Mouse (Mus musculus) c-Kit-positive CD71-positive TER-119-positive erythroid progenitor cells, embryonic 14.5 days (primary cell): Measurements from ENCODE around the gene Nceh1.

Experiments used
- DNase-seq: peaks from one replicate; pipeline ENCODE4 v3.0.0-alpha.2; 2013; ENCODE audit warnings: low spot score

The Nceh1 gene

DNA sequence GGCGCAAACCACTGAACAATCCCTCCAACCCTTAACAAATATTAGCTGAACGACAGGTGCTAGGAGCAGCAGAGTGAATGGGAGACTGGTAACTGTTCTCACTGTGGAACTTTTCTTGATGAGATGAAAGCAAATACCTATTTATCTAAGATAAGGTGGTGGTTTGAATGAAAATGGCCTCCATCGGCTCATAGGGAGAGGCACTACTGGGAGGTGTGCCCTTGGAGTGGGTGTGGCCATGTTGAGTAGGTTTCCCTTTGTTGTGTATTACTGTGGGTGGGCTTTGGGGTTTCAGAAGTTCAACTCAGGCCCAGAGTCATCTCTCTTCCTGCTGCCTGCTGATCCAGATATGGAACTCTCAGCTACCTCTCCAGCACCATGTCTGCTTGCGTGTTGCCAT lies 8.1 kb downstream of the Nceh1 start:
- DNase-seq = no peak

GRCm38 (mm10) chr3:27191856-27192255 lies 9.1 kb downstream of the Nceh1 start:
- no peak for DNase-seq

DNA sequence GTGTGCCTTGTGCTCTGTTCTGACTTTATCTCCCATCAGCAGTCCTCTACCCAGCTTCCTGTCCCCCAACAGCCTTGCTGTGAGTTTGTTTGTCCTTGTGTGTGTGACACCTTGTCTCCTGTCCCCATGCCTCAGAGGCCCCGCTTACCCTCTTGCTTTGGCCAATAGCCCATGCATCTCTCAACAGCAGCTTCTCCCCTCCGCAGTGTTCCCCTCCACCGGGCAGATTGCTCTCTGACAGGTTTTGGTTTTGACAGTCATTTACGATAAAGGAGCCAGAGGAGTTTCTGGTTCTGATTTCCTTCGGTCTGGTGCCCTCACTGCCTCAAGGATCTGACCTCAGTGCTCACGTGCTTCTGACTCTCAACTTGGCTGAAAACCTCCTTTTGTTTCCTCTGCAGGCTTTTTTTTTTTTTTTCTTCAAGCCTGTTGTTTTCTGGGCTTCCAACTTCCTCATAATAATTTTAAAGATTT lies 11.1 kb downstream of the Nceh1 start:
- peak; percentile 1 for DNase-seq

DNA sequence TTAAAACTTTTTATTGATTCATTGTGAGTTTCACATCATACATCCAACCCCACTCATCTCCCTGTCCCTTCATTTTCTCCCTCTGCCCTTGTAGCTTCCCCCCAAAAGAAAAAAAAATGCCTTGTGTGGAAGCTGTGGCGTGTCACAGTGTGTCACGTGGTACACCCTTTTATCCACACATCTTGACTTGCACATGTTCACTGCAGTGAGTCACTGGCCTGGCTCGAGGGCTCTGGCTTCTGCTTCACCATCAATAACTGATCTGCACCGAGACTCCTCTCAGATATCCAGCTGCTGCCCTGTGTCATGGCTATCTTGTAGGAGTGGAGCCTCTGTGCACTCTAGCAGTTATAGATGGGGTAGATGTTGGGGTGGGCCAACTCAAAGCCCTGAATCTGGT lies 12.4 kb downstream of the Nceh1 start:
- DNase-seq = peak; percentile 7

DNA sequence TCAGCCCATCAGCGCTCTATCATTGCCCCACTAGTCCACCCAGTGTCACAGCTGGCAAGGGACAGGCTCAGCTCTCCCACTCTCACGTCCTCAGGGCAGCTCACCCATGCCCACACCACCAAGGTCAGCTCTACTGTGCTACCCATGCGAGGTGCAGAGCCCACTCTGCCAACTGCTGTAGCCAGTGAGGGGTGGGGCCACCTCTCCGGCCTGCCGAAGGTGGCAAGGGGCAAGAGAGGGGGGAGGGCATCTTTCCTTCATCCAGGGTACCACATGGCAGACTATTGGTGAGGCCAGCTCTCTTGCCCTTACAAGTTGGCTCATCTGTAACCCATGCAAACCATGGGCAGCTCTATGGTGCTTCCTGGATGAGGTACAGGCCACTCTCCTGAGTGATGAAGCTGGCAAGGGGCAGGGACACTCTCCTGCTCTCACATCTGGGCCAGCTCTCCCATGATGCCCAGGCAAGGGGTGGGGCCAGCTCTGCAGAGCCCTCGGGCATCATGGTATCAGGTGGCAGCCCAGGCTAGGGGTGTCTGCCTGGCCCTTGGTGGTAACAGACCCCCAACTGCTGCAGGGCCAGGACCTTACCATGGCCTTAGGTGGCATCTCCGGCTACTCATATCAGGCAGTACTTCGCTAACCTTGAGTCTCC lies 12.9 kb downstream of the Nceh1 start:
- DNase-seq = no peak

- no peak for DNase-seq
Observed at GRCm38 (mm10) chr3:27196529-27196928, 13.8 kb downstream of the Nceh1 start.

DNA sequence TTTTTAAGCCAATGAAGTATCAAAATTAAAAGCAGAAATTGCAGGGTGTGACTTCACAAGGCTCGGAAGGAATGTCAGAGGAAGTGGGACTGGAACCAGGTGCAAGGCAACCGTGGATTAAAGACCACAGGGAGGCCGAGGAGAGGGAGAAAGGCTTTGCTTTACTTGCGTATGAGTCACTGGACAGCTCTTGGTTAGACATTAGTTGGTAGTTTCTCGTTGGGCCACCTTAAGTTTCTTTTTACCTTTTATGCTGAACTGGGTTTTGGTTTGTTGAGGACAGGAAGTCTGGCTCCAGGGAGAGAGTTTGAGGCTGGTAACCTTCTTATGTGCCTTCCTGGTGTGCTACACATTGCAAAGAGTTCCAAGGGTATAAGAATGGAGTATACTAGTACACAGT lies 15.1 kb downstream of the Nceh1 start:
- no peak for DNase-seq

GRCm38 (mm10) chr3:27199120-27199519 lies 16.4 kb downstream of the Nceh1 start:
- DNase-seq = no peak

DNA sequence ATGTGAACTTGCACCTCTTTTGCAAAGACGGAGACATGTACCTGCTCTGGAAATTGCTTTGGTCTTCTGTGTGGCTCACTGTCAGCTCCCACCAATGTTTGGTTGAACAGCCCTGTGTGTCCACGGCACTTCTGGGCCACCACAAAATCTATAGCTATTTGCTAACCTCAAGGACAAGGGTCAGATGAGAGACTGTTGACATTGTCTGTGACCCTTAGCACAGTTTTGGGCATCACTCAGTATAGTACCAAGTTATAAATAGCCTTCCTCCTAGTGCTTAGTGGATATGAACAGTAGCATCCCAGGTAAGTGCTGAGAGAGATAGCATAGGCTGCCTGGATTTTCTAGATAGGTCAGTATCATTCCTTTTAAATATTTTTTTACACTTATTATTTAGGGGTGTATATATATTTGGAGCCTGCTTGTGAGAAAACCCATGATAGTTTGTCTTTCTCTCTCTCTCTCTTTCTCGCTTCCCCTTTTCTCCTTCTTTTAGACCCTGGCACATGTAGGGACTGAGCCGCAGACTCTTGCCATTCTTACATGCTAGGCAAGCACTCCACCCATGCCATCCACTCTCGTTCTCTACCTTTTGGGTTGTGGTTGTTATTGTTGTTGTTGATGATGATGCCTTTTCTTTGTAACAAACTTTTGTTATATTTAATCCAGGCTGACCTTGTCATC lies 19.1 kb downstream of the Nceh1 start:
- no peak for DNase-seq

- DNase-seq = no peak
Observed at GRCm38 (mm10) chr3:27205068-27205467, 22.3 kb downstream of the Nceh1 start.

DNA sequence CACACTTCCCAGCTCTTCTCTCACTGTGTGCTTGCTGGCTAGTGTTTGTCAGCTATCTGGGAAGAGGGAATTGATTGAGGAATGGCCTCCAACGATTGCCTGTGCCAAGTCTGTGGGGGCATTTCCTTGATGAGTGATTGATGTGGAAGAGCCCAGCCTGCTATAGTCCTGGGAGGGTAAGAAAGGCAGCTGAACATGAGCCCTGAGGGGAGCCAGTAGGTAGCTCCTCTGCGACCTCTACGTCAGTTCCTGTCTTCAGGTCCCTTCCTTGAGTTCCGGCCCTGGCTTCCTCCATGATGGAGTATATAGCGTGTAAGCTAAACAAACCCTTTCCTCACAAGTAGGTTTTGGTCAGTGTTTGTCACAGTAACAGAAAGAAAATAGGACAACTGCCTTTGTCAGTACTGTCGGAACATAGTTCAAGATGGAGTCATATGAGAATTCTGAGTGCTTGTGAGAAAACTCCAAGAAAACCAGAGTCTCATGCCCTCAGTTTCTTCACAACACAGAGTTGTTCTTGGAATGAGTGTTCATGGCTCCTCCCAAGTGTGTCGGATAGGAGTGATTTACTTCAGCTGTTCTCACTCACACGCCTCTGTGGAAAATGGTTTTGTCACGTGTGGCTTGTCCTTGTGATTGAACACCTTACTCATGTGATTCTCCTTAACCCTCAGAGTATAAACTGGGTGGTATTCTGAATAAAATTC lies 22.9 kb downstream of the Nceh1 start:
- DNase-seq = no peak

- DNase-seq = no peak
Observed at GRCm38 (mm10) chr3:27206221-27206560, 23.4 kb downstream of the Nceh1 start.

DNA sequence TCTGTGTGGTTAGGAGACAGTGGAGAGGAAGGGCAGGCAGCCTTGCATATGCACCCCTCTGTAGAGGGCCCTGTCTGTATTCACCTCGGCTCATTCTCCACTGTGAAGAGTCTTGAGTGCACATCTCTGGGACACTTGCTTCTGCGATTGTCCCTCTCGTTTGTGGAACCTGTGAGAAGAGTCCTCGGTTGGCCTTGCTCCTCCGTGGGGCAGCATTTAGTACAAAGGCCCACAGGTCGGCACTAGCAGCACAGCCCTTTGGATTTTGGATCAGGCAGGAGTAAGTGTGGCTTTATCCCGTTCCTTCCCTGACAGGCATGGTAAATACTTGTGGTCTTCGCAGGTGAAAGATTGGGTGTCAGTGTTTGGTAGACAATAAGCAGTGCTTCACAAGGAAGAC lies 23.8 kb downstream of the Nceh1 start:
- no peak for DNase-seq

DNA sequence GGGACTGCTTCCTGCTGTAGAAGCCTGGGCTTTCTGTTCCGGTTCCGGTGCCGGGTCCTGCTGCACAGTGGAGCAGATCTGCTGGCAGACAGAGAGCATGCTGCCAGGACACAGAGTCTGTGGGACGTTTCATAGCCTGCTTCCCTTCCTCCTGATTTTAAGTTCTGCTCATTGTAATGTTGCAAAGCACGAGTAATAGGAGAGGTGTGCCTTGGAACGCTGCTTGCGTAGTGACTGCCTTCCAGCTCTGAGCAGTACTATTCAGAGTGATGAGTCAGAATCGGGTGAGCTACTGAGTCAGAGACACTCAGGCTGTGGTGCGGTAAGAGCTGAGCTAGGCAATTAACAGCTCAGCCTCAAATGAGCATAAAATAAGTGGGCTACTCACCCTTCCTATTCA lies 26.9 kb downstream of the Nceh1 start:
- no peak for DNase-seq

GRCm38 (mm10) chr3:27210271-27210670 lies 27.5 kb downstream of the Nceh1 start:
- DNase-seq = no peak

- DNase-seq = no peak
Observed at GRCm38 (mm10) chr3:27214016-27214816, 31.5 kb downstream of the Nceh1 start.

DNA sequence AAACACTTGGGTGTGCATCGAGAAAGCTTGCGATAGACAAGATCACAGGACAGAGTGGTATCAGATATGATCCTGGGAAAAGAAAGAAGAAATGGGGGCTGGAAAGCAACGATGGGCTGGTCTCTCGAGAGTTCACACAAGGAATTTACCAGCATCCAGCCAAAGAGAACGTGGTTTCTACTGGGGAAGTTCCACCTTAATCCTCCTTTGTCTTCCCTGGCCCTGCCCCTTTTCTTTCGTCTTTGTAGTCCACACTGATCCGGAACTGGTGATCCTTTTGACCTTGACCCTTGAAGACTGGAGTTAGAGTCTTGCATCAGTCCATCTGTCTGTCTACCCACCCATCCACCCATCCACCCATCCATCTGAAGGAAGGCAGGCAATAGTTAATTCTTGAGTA lies 34.6 kb downstream of the Nceh1 start:
- DNase-seq = no peak

GRCm38 (mm10) chr3:27218604-27219003 lies 35.8 kb downstream of the Nceh1 start:
- no peak for DNase-seq

GRCm38 (mm10) chr3:27222052-27222451 lies 39.3 kb downstream of the Nceh1 start:
- no peak for DNase-seq

DNA sequence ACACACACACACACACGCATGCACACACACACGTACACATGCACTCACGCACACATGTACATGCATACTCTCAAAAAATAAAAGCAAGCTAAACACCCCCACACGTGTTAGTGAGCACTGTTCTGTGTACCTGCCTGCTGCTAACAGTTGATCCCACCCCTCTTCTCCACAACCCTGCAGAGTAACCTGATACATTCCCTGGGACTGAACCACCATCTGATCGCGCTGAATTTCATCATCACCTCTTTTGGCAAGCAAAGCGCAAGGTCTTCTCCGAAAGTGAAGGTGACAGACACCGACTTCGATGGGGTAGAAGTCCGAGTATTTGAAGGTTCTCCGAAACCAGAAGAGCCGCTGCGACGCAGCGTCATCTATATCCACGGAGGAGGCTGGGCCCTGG lies 39.7 kb downstream of the Nceh1 start:
- no peak for DNase-seq

- DNase-seq = no peak
Observed at GRCm38 (mm10) chr3:27227629-27228453, 45.1 kb downstream of the Nceh1 start.
